Mouse (Mus musculus): ENCODE measurements at regions not wholly inside any gene's neighbourhood (a gene's known extent, or its start where the extent isn't known, plus 50 kb on each side); places are given as distances from the start of the nearest gene placed in this dataset.

DNA sequence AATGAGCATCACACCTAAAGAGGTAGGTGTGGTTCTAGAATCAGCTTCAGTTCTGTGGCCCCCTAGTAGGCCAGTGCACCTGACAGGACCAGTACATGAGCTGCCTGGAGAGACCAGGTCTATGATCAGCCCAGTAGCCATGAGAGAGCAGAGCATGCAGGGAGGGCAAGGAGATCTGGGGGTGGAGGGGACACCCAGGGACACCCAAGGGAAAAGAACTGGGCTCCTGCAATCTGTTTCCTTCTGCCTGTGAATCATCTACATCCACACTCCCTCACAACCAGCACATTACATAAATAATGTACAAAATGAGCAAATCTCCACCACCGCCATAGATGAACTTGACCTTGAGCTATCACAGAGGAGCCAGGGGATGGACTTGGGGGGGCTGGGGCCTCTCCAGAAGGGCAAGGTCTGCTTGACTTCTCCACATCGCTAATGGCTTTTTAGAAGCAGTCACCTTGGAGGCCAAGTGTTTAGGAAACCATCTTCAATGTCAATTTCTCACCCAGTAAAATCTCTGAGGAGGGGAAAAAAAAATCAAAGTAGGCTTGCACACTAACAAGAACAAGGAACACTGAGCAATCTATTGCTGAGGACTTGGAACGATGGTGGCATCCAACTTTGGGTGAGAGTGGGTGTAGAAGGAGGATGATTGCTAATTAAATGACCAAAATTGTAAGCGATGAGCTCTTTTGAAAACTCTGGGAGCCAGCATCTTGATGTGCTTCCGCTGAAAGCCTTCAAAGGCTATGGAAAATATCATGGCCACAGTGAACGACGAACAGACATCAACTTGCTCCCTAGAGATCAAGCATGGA lies 101.4 kb upstream of the Selenok start:
- no peak overlapping the region for H3K4me2 ChIP-seq (replicated peaks; ENCODE audit: low read depth, low read length)
- no peaks in the 10 kb centered on the region for H3K9me3 ChIP-seq (ENCODE audit: low read length)
- ATAC-seq (ENCODE audit: low FRiP score, low TSS enrichment): no peak
- H3K9ac ChIP-seq (replicated peaks; ENCODE audit: low read length): no peak overlapping the region
- H3K4me3 ChIP-seq (ENCODE audit: low read length): no peak overlapping the region
- H3K27ac ChIP-seq (ENCODE audit: low read length): 0 out of 2 replicates have a peak overlapping the region, but pooled peaks have one; percentile 27
- 47% methylated on average over 7 of the region's 7 CpGs for WGBS
- no peaks in the 10 kb centered on the region for H3K27me3 ChIP-seq (ENCODE audit: insufficient read depth, low read length)
- H3K36me3 ChIP-seq (ENCODE audit: insufficient read depth, low read length): no peaks in the 10 kb centered on the region
- H3K4me1 ChIP-seq (ENCODE audit: insufficient read depth, low read length): peaks cover 14% of the 10 kb centered on the region; the same call in 1 of the 2 replicates

DNA sequence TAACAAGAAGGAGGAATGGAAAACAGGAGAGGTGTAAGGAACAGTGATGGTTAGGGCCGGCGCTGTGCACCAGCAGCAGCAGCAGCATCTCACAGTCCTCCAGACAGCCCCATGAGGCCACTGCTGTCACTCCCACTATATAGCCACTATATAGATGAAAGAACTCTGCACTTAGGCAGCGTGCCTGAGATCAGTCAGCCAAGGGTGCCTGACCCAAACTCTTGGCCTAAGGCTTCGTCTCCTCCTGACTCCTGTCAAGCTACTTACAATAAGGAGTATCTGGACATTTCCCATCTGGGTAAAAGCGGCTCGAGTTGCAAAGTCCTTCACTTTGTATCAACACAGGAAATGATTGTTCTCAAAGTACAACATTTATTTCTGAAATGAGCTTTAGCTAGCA lies 100.8 kb upstream of the Selenok start:
- no peaks in the 10 kb centered on the region for H3K36me3 ChIP-seq (ENCODE audit: insufficient read depth, low read length)
- H3K4me3 ChIP-seq (ENCODE audit: low read length): no peak overlapping the region
- peaks cover 14% of the 10 kb centered on the region; the same call in 1 of the 2 replicates for H3K4me1 ChIP-seq (ENCODE audit: insufficient read depth, low read length)
- WGBS: 11% methylated on average over 6 of the region's 6 CpGs
- no peak overlapping the region for H3K9ac ChIP-seq (replicated peaks; ENCODE audit: low read length)
- H3K4me2 ChIP-seq (replicated peaks; ENCODE audit: low read depth, low read length): no peak overlapping the region
- ATAC-seq (ENCODE audit: low FRiP score, low TSS enrichment): peak; percentile 96
- H3K9me3 ChIP-seq (ENCODE audit: low read length): no peaks in the 10 kb centered on the region
- 0 out of 2 replicates have a peak overlapping the region, but pooled peaks have one; percentile 72 for H3K27ac ChIP-seq (ENCODE audit: low read length)
- no peaks in the 10 kb centered on the region for H3K27me3 ChIP-seq (ENCODE audit: insufficient read depth, low read length)

DNA sequence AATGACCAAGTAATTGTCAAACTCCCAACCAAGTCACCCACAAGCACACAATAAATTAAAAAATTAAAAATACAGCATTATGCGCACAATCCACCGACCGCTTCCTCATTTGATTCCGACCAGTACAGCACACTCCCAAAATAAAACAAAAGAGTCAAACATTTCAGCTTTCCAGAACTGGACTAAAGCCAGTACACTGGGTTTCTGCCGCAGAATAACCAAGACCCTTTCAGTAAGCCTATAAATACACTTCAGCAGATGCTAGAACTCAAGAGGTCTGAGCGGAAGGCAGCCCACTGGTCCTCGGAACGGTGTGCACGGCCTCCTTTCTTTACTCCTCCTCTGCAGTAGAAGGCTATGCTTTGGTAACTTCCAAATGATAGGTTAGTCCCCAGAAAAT lies 98.2 kb upstream of the Selenok start:
- 0 out of 2 replicates have a peak overlapping the region, but pooled peaks have one; percentile 45 for H3K27ac ChIP-seq (ENCODE audit: low read length)
- ATAC-seq (ENCODE audit: low FRiP score, low TSS enrichment): 0 out of 2 replicates have a peak, but pooled peaks have one; percentile 20
- no peak overlapping the region for H3K9ac ChIP-seq (replicated peaks; ENCODE audit: low read length)
- H3K4me2 ChIP-seq (replicated peaks; ENCODE audit: low read depth, low read length): no peak overlapping the region
- no peaks in the 10 kb centered on the region; the same call in 1 of the 2 replicates for H3K27me3 ChIP-seq (ENCODE audit: insufficient read depth, low read length)
- WGBS: 68% methylated on average over 9 of the region's 9 CpGs
- no peaks in the 10 kb centered on the region for H3K9me3 ChIP-seq (ENCODE audit: low read length)
- H3K4me3 ChIP-seq (ENCODE audit: low read length): no peak overlapping the region
- no peaks in the 10 kb centered on the region for H3K36me3 ChIP-seq (ENCODE audit: insufficient read depth, low read length)
- peaks cover 14% of the 10 kb centered on the region; the same call in 1 of the 2 replicates for H3K4me1 ChIP-seq (ENCODE audit: insufficient read depth, low read length)

DNA sequence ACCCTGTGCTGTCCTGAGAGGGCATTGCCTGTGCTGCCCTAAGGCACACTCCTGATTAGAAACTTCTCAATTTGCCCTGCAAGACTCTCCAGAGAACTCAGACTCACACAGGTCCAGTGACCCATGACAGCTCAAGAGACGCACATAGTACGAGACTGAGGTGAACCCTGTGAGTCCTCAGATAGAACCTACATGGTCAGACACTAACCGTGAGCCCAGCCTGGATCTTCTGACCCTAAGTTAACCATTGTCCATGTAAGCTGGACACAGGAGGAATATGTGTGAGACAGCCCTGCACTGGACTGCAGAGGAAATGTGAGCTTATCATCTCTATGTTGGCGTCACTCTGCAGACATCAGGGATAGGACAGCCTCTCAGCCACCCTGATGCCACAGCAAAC lies 91.4 kb upstream of the Selenok start:
- 71% methylated on average over 4 of the region's 4 CpGs for WGBS
- no peak overlapping the region for H3K9ac ChIP-seq (replicated peaks; ENCODE audit: low read length)
- no peaks in the 10 kb centered on the region for H3K36me3 ChIP-seq (ENCODE audit: insufficient read depth, low read length)
- H3K27me3 ChIP-seq (ENCODE audit: insufficient read depth, low read length): no peaks in the 10 kb centered on the region; the same call in 1 of the 2 replicates
- 0 out of 2 replicates have a peak, but pooled peaks cover 5% of the 10 kb centered on the region for H3K4me1 ChIP-seq (ENCODE audit: insufficient read depth, low read length)
- no peak overlapping the region for H3K4me3 ChIP-seq (ENCODE audit: low read length)
- peak; percentile 73 for ATAC-seq (ENCODE audit: low FRiP score, low TSS enrichment)
- no peak overlapping the region for H3K4me2 ChIP-seq (replicated peaks; ENCODE audit: low read depth, low read length)
- H3K27ac ChIP-seq (ENCODE audit: low read length): no peak overlapping the region
- H3K9me3 ChIP-seq (ENCODE audit: low read length): no peaks in the 10 kb centered on the region

DNA sequence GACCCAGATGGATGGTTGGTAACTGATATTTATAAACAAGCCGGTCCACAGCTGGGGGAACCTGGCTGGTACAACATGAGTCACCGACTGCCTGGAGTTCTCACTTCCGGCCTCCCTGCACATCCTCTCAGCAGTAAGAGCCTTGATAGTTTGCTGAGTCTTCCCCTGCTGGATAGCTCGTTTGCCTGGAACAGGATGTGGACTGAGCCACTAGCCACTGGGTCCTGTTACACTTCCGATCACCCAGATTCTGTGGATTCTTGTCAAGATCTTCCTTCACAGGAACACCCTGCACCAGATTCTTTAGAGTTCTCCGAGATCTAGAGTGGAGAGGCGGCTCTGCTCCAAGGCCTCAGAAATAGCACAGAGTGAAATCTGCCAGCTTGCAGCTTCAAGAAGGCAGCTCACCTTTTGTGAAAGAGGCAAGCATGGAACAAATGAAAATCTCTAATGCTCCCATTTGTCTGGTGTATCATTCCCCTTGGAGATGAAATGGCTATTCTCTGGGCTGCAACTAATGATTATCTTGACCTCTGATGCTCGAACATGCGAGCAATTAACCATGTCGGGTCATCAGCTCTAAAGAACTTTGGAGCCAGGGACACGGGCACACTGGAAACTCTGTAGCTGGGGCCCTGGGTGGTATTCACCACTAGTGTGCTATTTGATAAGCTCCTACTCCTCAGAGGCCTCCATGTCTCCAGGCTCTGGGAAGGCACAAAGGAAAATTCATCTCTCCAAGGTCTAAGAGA lies 90.3 kb upstream of the Selenok start:
- ATAC-seq (ENCODE audit: low FRiP score, low TSS enrichment): no peak
- Histone ChIP-seq H3K9me3 (ENCODE audit: low read length) (no peaks in the 10 kb centered on the region), H3K4me3 (ENCODE audit: low read length) (no peak overlapping the region), H3K4me1 (ENCODE audit: insufficient read depth, low read length) (0 out of 2 replicates have a peak, but pooled peaks cover 5% of the 10 kb centered on the region), H3K9ac (replicated peaks; ENCODE audit: low read length) (no peak overlapping the region), H3K36me3 (ENCODE audit: insufficient read depth, low read length) (no peaks in the 10 kb centered on the region), H3K27me3 (ENCODE audit: insufficient read depth, low read length) (no peaks in the 10 kb centered on the region; the same call in 1 of the 2 replicates), H3K27ac (ENCODE audit: low read length) (no peak overlapping the region), H3K4me2 (replicated peaks; ENCODE audit: low read depth, low read length) (no peak overlapping the region)
- 53% methylated on average over 11 of the region's 11 CpGs for WGBS

DNA sequence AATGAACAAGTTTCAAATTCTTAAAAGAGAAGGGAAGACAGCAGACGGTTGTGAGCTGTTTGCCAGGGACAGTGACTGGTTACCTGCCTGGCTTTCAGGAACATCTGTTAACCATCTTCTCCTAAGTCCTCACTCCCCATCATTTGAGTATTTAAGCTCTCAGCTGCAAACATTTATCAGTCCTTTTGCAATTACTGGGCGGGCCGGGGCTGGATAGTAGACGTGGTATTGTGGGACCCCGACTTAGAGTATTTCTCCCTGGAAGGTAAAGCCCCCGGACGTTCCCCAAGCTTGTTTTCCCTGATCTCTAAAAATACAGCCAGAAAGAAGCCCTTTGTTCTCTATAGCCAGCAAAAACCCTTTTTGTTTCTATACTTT lies 89.7 kb upstream of the Selenok start:
- no peak overlapping the region for H3K4me3 ChIP-seq (ENCODE audit: low read length)
- H3K9me3 ChIP-seq (ENCODE audit: low read length): no peaks in the 10 kb centered on the region
- H3K27ac ChIP-seq (ENCODE audit: low read length): no peak overlapping the region
- 87% methylated on average over 7 of the region's 7 CpGs for WGBS
- H3K36me3 ChIP-seq (ENCODE audit: insufficient read depth, low read length): no peaks in the 10 kb centered on the region
- H3K27me3 ChIP-seq (ENCODE audit: insufficient read depth, low read length): no peaks in the 10 kb centered on the region
- no peak for ATAC-seq (ENCODE audit: low FRiP score, low TSS enrichment)
- 0 out of 2 replicates have a peak, but pooled peaks cover 5% of the 10 kb centered on the region for H3K4me1 ChIP-seq (ENCODE audit: insufficient read depth, low read length)
- H3K4me2 ChIP-seq (replicated peaks; ENCODE audit: low read depth, low read length): no peak overlapping the region
- no peak overlapping the region for H3K9ac ChIP-seq (replicated peaks; ENCODE audit: low read length)

DNA sequence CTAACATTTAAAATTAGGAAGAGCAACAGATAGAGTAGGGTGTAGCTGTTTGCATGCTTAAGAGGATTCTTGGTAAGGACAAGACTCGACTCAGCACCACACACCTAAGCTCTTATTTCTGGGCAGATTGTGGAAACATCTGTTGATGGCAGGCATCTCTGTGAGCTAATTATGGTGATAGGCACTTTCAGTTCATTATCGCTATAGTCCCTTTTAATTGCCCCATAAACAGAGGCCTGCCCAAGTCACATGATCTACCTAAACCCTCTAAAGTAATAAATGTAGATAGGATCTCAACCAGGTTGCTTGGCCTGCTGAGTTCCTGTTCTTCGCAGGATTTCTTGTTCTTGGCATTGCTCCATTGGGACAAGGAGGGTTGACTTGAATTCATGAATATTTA lies 88.8 kb upstream of the Selenok start:
- no peaks in the 10 kb centered on the region for H3K9me3 ChIP-seq (ENCODE audit: low read length)
- no peak overlapping the region for H3K27ac ChIP-seq (ENCODE audit: low read length)
- WGBS: 92% methylated on average over 3 of the region's 3 CpGs
- H3K9ac ChIP-seq (replicated peaks; ENCODE audit: low read length): no peak overlapping the region
- no peaks in the 10 kb centered on the region for H3K27me3 ChIP-seq (ENCODE audit: insufficient read depth, low read length)
- no peak overlapping the region for H3K4me2 ChIP-seq (replicated peaks; ENCODE audit: low read depth, low read length)
- 0 out of 2 replicates have a peak, but pooled peaks cover 5% of the 10 kb centered on the region for H3K4me1 ChIP-seq (ENCODE audit: insufficient read depth, low read length)
- no peaks in the 10 kb centered on the region for H3K36me3 ChIP-seq (ENCODE audit: insufficient read depth, low read length)
- ATAC-seq (ENCODE audit: low FRiP score, low TSS enrichment): no peak
- H3K4me3 ChIP-seq (ENCODE audit: low read length): no peak overlapping the region

DNA sequence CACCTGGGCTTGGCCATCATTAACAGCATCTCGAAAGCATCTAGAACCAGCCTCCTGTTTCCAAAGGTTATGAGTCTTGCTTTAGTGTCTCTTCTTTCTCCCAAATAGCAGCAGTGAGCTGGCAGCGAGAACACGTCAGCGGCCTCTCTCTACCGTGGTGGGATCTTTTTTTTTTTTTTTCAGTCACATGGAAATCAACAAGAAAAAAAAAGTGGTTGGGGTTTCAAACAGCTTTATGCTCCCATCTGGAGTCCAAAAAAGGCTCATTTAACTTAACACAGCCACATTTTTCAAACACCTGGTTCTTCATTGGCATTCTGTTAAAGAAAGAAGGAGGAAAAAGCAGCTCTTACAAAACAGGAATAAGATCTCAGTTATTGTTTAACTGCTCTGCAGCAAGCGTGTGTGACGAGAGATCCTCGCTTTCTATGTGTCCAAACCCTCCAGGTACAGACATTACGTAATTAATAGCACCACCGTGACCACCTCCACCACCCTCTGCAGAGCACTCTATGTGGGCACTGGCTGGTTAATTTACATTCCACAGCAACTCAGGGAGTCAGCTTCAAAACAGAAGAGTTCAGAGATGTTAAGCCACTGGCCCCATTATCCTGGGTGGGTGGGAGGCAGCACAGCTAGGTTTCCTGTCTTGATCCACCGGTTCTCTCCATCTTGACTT lies 85.3 kb upstream of the Selenok start:
- Histone ChIP-seq H3K9ac (replicated peaks; ENCODE audit: low read length) (no peak overlapping the region), H3K36me3 (ENCODE audit: insufficient read depth, low read length) (no peaks in the 10 kb centered on the region), H3K27me3 (ENCODE audit: insufficient read depth, low read length) (no peaks in the 10 kb centered on the region), H3K4me2 (replicated peaks; ENCODE audit: low read depth, low read length) (no peak overlapping the region), H3K4me1 (ENCODE audit: insufficient read depth, low read length) (no peaks in the 10 kb centered on the region), H3K27ac (ENCODE audit: low read length) (no peak overlapping the region), H3K4me3 (ENCODE audit: low read length) (no peak overlapping the region), H3K9me3 (ENCODE audit: low read length) (no peaks in the 10 kb centered on the region)
- ATAC-seq (ENCODE audit: low FRiP score, low TSS enrichment): peak; percentile 54
- WGBS: 57% methylated on average over 11 of the region's 11 CpGs

DNA sequence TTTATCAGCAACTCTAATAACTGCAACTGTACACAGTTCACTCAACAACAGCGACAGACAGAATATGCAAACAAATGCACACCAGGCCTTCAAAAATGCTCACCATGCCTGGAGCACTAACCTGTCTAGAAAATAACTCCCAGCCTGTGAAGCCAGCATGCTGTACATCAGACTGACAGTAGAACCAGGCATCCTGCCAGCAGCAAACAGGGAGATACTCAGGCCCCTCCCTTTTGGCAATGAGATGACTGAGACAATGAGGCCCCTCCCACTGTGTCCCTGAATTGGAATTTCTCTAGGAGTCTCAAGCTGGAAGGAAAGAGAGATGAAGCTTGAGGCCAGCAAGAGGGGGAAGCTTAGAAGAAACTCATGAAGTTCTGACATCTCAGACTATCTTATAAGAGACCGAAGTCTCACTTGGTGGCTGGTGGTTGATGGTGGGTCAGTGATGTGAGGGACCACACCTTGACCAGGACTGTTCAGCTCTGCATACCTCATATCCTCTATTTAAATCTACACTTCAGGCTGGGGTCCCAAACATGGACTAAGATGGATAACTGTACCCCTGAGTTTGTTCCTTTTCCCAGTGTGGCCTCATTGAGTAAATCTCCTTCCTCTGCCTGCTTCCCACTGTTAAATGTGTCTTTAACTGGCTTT lies 72.6 kb upstream of the Selenok start:
- WGBS: 69% methylated on average over 2 of the region's 2 CpGs
- H3K27me3 ChIP-seq (ENCODE audit: insufficient read depth, low read length): no peaks in the 10 kb centered on the region
- peak; percentile 88 for ATAC-seq (ENCODE audit: low FRiP score, low TSS enrichment)
- peaks cover 7% of the 10 kb centered on the region; the same call in 1 of the 2 replicates for H3K4me1 ChIP-seq (ENCODE audit: insufficient read depth, low read length)
- peak overlapping the region; percentile 54 for H3K27ac ChIP-seq (ENCODE audit: low read length)
- H3K4me3 ChIP-seq (ENCODE audit: low read length): no peak overlapping the region
- H3K9ac ChIP-seq (replicated peaks; ENCODE audit: low read length): no peak overlapping the region
- no peak overlapping the region for H3K4me2 ChIP-seq (replicated peaks; ENCODE audit: low read depth, low read length)
- no peaks in the 10 kb centered on the region for H3K36me3 ChIP-seq (ENCODE audit: insufficient read depth, low read length)
- no peaks in the 10 kb centered on the region for H3K9me3 ChIP-seq (ENCODE audit: low read length)
